Mouse (Mus musculus) stomach, postnatal 0 days (tissue): ENCODE data around the gene Ttyh2.

Experiments
- CTCF ChIP-seq: IDR thresholded peaks from 2 replicates; pipeline ENCODE4 v1.5.1; 2016; ENCODE audit warnings: antibody characterized with exemption, low read depth, mild to moderate bottlenecking, moderate library complexity
- EP300 ChIP-seq: optimal IDR thresholded peaks from 2 replicates; pipeline ENCODE3; 2016; ENCODE audit warnings: antibody characterized with exemption

GRCm38 (mm10) chr11:114676431-114676830 lies 1.2 kb downstream of the Ttyh2 start:
- TF ChIP-seq CTCF (no peak), EP300 (no peak)
